In the genomic region with DNA sequence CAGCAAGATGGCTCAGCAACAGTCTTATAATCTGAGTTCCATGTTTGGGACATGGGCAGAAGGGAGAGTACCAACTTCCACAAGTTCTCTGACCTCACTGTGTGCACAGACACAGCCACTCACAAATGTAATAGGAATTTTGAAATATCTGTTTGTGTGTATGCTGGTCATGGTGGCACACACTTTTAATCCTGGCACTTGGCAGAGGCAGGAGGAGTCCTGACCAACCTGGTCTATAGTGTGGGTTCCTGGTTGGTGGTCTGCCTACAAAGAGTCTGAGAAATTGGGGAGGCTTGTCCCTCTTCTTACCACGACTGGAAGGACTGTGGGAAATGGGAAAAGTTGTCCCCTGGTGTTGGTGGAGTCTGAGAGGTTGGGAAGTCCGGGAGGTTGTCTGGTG, we compare ENCODE assay signal across 8 mouse cellular contexts. TPM values are rescaled to one million over a fixed set of nuclear protein-coding genes. Genes with fewer than 3 reads are reported as not detected.
DNase-seq lines count a peak whose midpoint lies in the region; ATAC-seq and TF ChIP-seq lines count a peak whose summit lies in the region.

No protein-coding gene starts in this region.

- TF ChIP-seq CTCF in MEL (IDR thresholded peaks at IDR 0.05 in 2 of 3, conservative IDR thresholded peaks at IDR 0.05 in 1 of 3; ENCODE audit: control insufficient read depth in 1 of 3, insufficient read depth in 1 of 3, low read depth in 2 of 3, low read length in 3 of 3, poor library complexity in 1 of 3, severe bottlenecking in 1 of 3): no peak

- no peak for TF ChIP-seq EP300 in MEL (IDR thresholded peaks at IDR 0.05; ENCODE audit: low read depth in 1 of 2, low read length in 2 of 2)

- peaks cover 68% of the 10 kb centered on the region for H3K4me1 ChIP-seq in heart, embryonic 16.5 days (ENCODE audit: control insufficient read depth, insufficient read depth, low read length)
- peaks cover 8 to 42% of the 10 kb centered on the region in 2 experiments for H3K4me1 ChIP-seq in MEL (ENCODE audit: control insufficient read depth in 1 of 2, insufficient read depth in 2 of 2, low read length in 2 of 2)
- H3K4me1 ChIP-seq in hindbrain, embryonic 11.5 days (replicated peaks; ENCODE audit: control insufficient read depth, insufficient read depth, low read length): peaks cover 18% of the 10 kb centered on the region
- H3K4me1 ChIP-seq in midbrain, embryonic 10.5 days: peaks cover 58% of the 10 kb centered on the region

- no peak for DNase-seq in heart, postnatal 25 days (ENCODE audit: low spot score)
- DNase-seq in MEL (ENCODE audit: low read depth, low spot score): no peak
- DNase-seq in hindbrain, embryonic 11.5 days (ENCODE audit: low spot score): no peak
- no peak for DNase-seq in midbrain, embryonic 10.5 days (ENCODE audit: low spot score)
- DNase-seq in layer of hippocampus, adult 9-10 months (ENCODE audit: low spot score): no peak
- DNase-seq in right cerebral cortex, adult 18-20 months: no peak
- DNase-seq in adrenal gland, adult 2 months: no peak

- peak overlapping the region; percentile 89 for H3K27ac ChIP-seq in heart, embryonic 16.5 days (ENCODE audit: low read length)
- no peak overlapping the region for H3K27ac ChIP-seq in MEL (ENCODE audit: control insufficient read depth, low read depth, low read length)
- no peak overlapping the region for H3K27ac ChIP-seq in hindbrain, embryonic 11.5 days (ENCODE audit: low read depth, low read length)
- H3K27ac ChIP-seq in midbrain, embryonic 10.5 days (replicated peaks): peak overlapping the region; percentile 99; the same call in 1 of the 2 replicates

- no peak for ATAC-seq in heart, embryonic 16.5 days (replicated peaks; ENCODE audit: extremely low read depth, insufficient read depth, low FRiP score)
- no peak for ATAC-seq in hindbrain, embryonic 11.5 days (ENCODE audit: low FRiP score)

- no peak for TF ChIP-seq RAD21 in MEL (IDR thresholded peaks at IDR 0.05; ENCODE audit: low read depth, low read length)

- WGBS in heart, embryonic 16.5 days: 30% methylated on average over 2 of the region's 2 CpGs
- 59% methylated on average over 2 of the region's 2 CpGs for WGBS in hindbrain, embryonic 11.5 days
- WGBS in midbrain, embryonic 10.5 days: 72% methylated on average over 2 of the region's 2 CpGs

- peak overlapping the region; percentile 97 for H3K9ac ChIP-seq in heart, embryonic 16.5 days (ENCODE audit: low read length)
- H3K9ac ChIP-seq in MEL (ENCODE audit: control insufficient read depth, low read depth, low read length, poor library complexity, severe bottlenecking): peak overlapping the region; percentile 99
- 0 out of 2 replicates have a peak overlapping the region, but pooled peaks have one; percentile 8 for H3K9ac ChIP-seq in hindbrain, embryonic 11.5 days (ENCODE audit: low read depth, low read length)

- peak overlapping the region; percentile 86 for H3K4me2 ChIP-seq in heart, embryonic 16.5 days (ENCODE audit: low read depth, low read length)
- peak overlapping the region; percentile 97 for H3K4me2 ChIP-seq in hindbrain, embryonic 11.5 days (replicated peaks; ENCODE audit: low read depth, low read length)

- H3K9me3 ChIP-seq in heart, embryonic 16.5 days (replicated peaks; ENCODE audit: control insufficient read depth, low read length): no peaks in the 10 kb centered on the region
- H3K9me3 ChIP-seq in MEL (replicated peaks; ENCODE audit: insufficient read depth, low read length): no peaks in the 10 kb centered on the region
- no peaks in the 10 kb centered on the region for H3K9me3 ChIP-seq in hindbrain, embryonic 11.5 days (ENCODE audit: control insufficient read depth, low read length)
- no peaks in the 10 kb centered on the region for H3K9me3 ChIP-seq in midbrain, embryonic 10.5 days (replicated peaks)

- intact Hi-C loops in heart, postnatal 25 days (cut with DNase I): loop anchor here (2.0 kb wide), 1 partner anchor 18 kb away; no protein-coding TSS in a partner anchor

- no peaks in the 10 kb centered on the region for H3K27me3 ChIP-seq in heart, embryonic 16.5 days (ENCODE audit: control insufficient read depth, insufficient read depth, low read length)
- no peaks in the 10 kb centered on the region for H3K27me3 ChIP-seq in MEL (ENCODE audit: control insufficient read depth in 1 of 2, insufficient read depth in 2 of 2, low read length in 2 of 2)
- no peaks in the 10 kb centered on the region for H3K27me3 ChIP-seq in hindbrain, embryonic 11.5 days (ENCODE audit: control insufficient read depth, insufficient read depth, low read length)
- H3K27me3 ChIP-seq in midbrain, embryonic 10.5 days (ENCODE audit: low read depth, poor library complexity, severe bottlenecking): no peaks in the 10 kb centered on the region

- H3K4me3 ChIP-seq in heart, embryonic 16.5 days (ENCODE audit: low read length): peak overlapping the region; percentile 97
- H3K4me3 ChIP-seq in MEL (ENCODE audit: control insufficient read depth in 1 of 2, insufficient read depth in 1 of 2, low read depth in 2 of 2, low read length in 2 of 2): peak overlapping the region; percentile 91 to 98
- peak overlapping the region; percentile 99 for H3K4me3 ChIP-seq in hindbrain, embryonic 11.5 days (ENCODE audit: low read depth, low read length)
- H3K4me3 ChIP-seq in midbrain, embryonic 10.5 days: peak overlapping the region; percentile 98

- H3K36me3 ChIP-seq in heart, embryonic 16.5 days (ENCODE audit: control insufficient read depth, insufficient read depth): no peaks in the 10 kb centered on the region
- H3K36me3 ChIP-seq in MEL (ENCODE audit: control insufficient read depth in 1 of 2, insufficient read depth in 2 of 2, low read length in 2 of 2): peaks cover 0 to 16% of the 10 kb centered on the region in 2 experiments; a peak in 2 of 4 replicates
- H3K36me3 ChIP-seq in hindbrain, embryonic 11.5 days (ENCODE audit: control insufficient read depth, insufficient read depth, low read length): no peaks in the 10 kb centered on the region
- no peaks in the 10 kb centered on the region for H3K36me3 ChIP-seq in midbrain, embryonic 10.5 days

- peaks cover 65% of the 10 kb centered on the region for H3K79me2 ChIP-seq in MEL (ENCODE audit: control insufficient read depth, insufficient read depth, low read length, poor library complexity)

- TF ChIP-seq POLR2A in MEL (IDR thresholded peaks at IDR 0.05; ENCODE audit: control insufficient read depth in 1 of 2, insufficient read depth in 1 of 2, low read depth in 1 of 2, low read length in 2 of 2, poor library complexity in 1 of 2): no peak

RNA-seq across cellular contexts. Expression of a gene that starts 1.5 kb away (rescaled TPM):
- 18.8 and 19.2 TPM in 2 replicates for polyA plus RNA-seq in heart, embryonic 16.5 days (2015; fragmentation: Nextera tagmentation; extraction: Ambion mirVana)
- total RNA-seq in heart, postnatal 25 days (2021): 10 to 100 TPM; 31.2 to 31.4 TPM
- total RNA-seq in MEL (2012; rRNA removed): 14.7 and 15.0 TPM in 2 replicates
- polyA plus RNA-seq in MEL (2012; ENCODE audit: insufficient read depth in 1 of 2, insufficient read length in 2 of 2, low read depth in 1 of 2, low replicate concordance in 2 of 2, missing spikeins in 1 of 2): 10 to 100 TPM in 1 of 2 experiments, not detected in 1; 70.6 TPM
- 18.3 and 25.1 TPM in 2 replicates for polyA plus RNA-seq in hindbrain, embryonic 11.5 days (2014; fragmentation: Nextera tagmentation; extraction: Ambion mirVana)
- polyA plus RNA-seq in midbrain, embryonic 10.5 days (2016; fragmentation: Nextera tagmentation; extraction: Ambion mirVana): 19.1 and 19.8 TPM in 2 replicates
- total RNA-seq in adrenal gland, adult 2 months (2021): 10 to 100 TPM; 31.7 to 80.6 TPM
- 109 and 170 TPM in 2 replicates for polyA plus RNA-seq in adrenal gland, adult 2 months (2012; rRNA removed)

RNA-seq across cellular contexts. Expression of a gene that starts 14.4 kb away (rescaled TPM):
- 45.7 and 49.5 TPM in 2 replicates for polyA plus RNA-seq in heart, embryonic 16.5 days (2015; fragmentation: Nextera tagmentation; extraction: Ambion mirVana)
- 10 to 100 TPM; 39.8 to 44.2 TPM for total RNA-seq in heart, postnatal 25 days (2021)
- 29.6 and 32.7 TPM in 2 replicates for total RNA-seq in MEL (2012; rRNA removed)
- 100 to 1,000 TPM in 1 of 2 experiments, 10 to 100 TPM in 1; 54.5 to 260 TPM for polyA plus RNA-seq in MEL (2012; ENCODE audit: insufficient read depth in 1 of 2, insufficient read length in 2 of 2, low read depth in 1 of 2, low replicate concordance in 2 of 2, missing spikeins in 1 of 2)
- 68.5 and 85.1 TPM in 2 replicates for polyA plus RNA-seq in hindbrain, embryonic 11.5 days (2014; fragmentation: Nextera tagmentation; extraction: Ambion mirVana)
- polyA plus RNA-seq in midbrain, embryonic 10.5 days (2016; fragmentation: Nextera tagmentation; extraction: Ambion mirVana): 57.1 and 62.5 TPM in 2 replicates
- total RNA-seq in adrenal gland, adult 2 months (2021): 100 to 1,000 TPM in 1 of 2 experiments, 10 to 100 TPM in 1; 85.6 to 104 TPM
- 98.1 and 131 TPM in 2 replicates for polyA plus RNA-seq in adrenal gland, adult 2 months (2012; rRNA removed)

RNA-seq across cellular contexts. Expression of a gene that starts 41.5 kb away (rescaled TPM):
- 42.3 and 47.7 TPM in 2 replicates for polyA plus RNA-seq in heart, embryonic 16.5 days (2015; fragmentation: Nextera tagmentation; extraction: Ambion mirVana)
- 10 to 100 TPM; 29.6 to 29.9 TPM for total RNA-seq in heart, postnatal 25 days (2021)
- total RNA-seq in MEL (2012; rRNA removed): 50.4 and 52.0 TPM in 2 replicates
- polyA plus RNA-seq in MEL (2012; ENCODE audit: insufficient read depth in 1 of 2, insufficient read length in 2 of 2, low read depth in 1 of 2, low replicate concordance in 2 of 2, missing spikeins in 1 of 2): 100 to 1,000 TPM in 1 of 2 experiments, not detected in 1; 210 TPM
- 83.4 and 84.4 TPM in 2 replicates for polyA plus RNA-seq in hindbrain, embryonic 11.5 days (2014; fragmentation: Nextera tagmentation; extraction: Ambion mirVana)
- polyA plus RNA-seq in midbrain, embryonic 10.5 days (2016; fragmentation: Nextera tagmentation; extraction: Ambion mirVana): 108 and 112 TPM in 2 replicates
- total RNA-seq in adrenal gland, adult 2 months (2021): 10 to 100 TPM; 53.6 to 58.7 TPM
- polyA plus RNA-seq in adrenal gland, adult 2 months (2012; rRNA removed): 103 and 104 TPM in 2 replicates

RNA-seq across cellular contexts. Expression of a gene that starts 41.9 kb away (rescaled TPM):
- polyA plus RNA-seq in heart, embryonic 16.5 days (2015; fragmentation: Nextera tagmentation; extraction: Ambion mirVana): 79.4 and 83.3 TPM in 2 replicates
- 10 to 100 TPM; 27.4 to 29.7 TPM for total RNA-seq in heart, postnatal 25 days (2021)
- 79.8 and 86.9 TPM in 2 replicates for total RNA-seq in MEL (2012; rRNA removed)
- polyA plus RNA-seq in MEL (2012; ENCODE audit: insufficient read depth in 1 of 2, insufficient read length in 2 of 2, low read depth in 1 of 2, low replicate concordance in 2 of 2, missing spikeins in 1 of 2): 100 to 1,000 TPM in 1 of 2 experiments, not detected in 1; 217 TPM
- 142 and 150 TPM in 2 replicates for polyA plus RNA-seq in hindbrain, embryonic 11.5 days (2014; fragmentation: Nextera tagmentation; extraction: Ambion mirVana)
- 184 and 191 TPM in 2 replicates for polyA plus RNA-seq in midbrain, embryonic 10.5 days (2016; fragmentation: Nextera tagmentation; extraction: Ambion mirVana)
- total RNA-seq in adrenal gland, adult 2 months (2021): 10 to 100 TPM; 72.2 to 83.6 TPM
- polyA plus RNA-seq in adrenal gland, adult 2 months (2012; rRNA removed): 81.1 and 102 TPM in 2 replicates

RNA-seq across cellular contexts. Expression of a gene that starts 48.5 kb away (rescaled TPM):
- 0.13 and 0.29 TPM in 2 replicates for polyA plus RNA-seq in heart, embryonic 16.5 days (2015; fragmentation: Nextera tagmentation; extraction: Ambion mirVana)
- total RNA-seq in heart, postnatal 25 days (2021): under 1 TPM; 0.39 TPM
- total RNA-seq in MEL (2012; rRNA removed): 0.42 and 0.59 TPM in 2 replicates
- 1 to 10 TPM in 1 of 2 experiments, not detected in 1; 1.1 TPM for polyA plus RNA-seq in MEL (2012; ENCODE audit: insufficient read depth in 1 of 2, insufficient read length in 2 of 2, low read depth in 1 of 2, low replicate concordance in 2 of 2, missing spikeins in 1 of 2)
- polyA plus RNA-seq in hindbrain, embryonic 11.5 days (2014; fragmentation: Nextera tagmentation; extraction: Ambion mirVana): not detected in 2 replicates
- polyA plus RNA-seq in midbrain, embryonic 10.5 days (2016; fragmentation: Nextera tagmentation; extraction: Ambion mirVana): 0.07 TPM in 1 of 2 replicates, not detected in the other
- under 1 TPM; 0.73 to 0.95 TPM for total RNA-seq in adrenal gland, adult 2 months (2021)
- polyA plus RNA-seq in adrenal gland, adult 2 months (2012; rRNA removed): 1.7 and 2.1 TPM in 2 replicates

Comparison
In these comparisons a context has a peak if more than half of its experiments do, and no peak if none do; other contexts are left out.
1. H3K27ac ChIP-seq: peak in heart, embryonic 16.5 days (single experiment) and midbrain, embryonic 10.5 days (single experiment); none in MEL (single experiment) and hindbrain, embryonic 11.5 days (single experiment).
2. H3K9ac ChIP-seq: peak in every context shown above with its lines; median percentile 99 in MEL; 97 in heart, embryonic 16.5 days; 8 in hindbrain, embryonic 11.5 days.
3. Peak in every context shown above with its lines, with median percentiles within 50 percentile points of each other: H3K4me3 ChIP-seq.